Mouse (Mus musculus): ENCODE data around the gene Mymk. TPM values are rescaled to one million over a fixed set of nuclear protein-coding genes. Genes with fewer than 3 reads are reported as not detected.

Gene Mymk
- polyA plus RNA-seq, 1 experiment from 2014 or later = 11.5 TPM

- peaks cover 3% of the 10 kb centered on the region; the same call in 1 of the 2 replicates for H3K4me1 ChIP-seq (ENCODE audit: control insufficient read depth, insufficient read depth, low read length)
- 87% methylated on average over 3 of the region's 3 CpGs for WGBS
- no peaks in the 10 kb centered on the region for H3K9me3 ChIP-seq (ENCODE audit: control insufficient read depth, low read length)
- DNase-seq (ENCODE audit: low spot score) = no peak
- no peak overlapping the region for H3K4me2 ChIP-seq (ENCODE audit: low read depth)
- H3K36me3 ChIP-seq (ENCODE audit: control insufficient read depth, insufficient read depth, low read length) = no peaks in the 10 kb centered on the region
- no peaks in the 10 kb centered on the region for H3K27me3 ChIP-seq (ENCODE audit: control insufficient read depth, insufficient read depth, low read length)
- ATAC-seq (ENCODE audit: insufficient read depth, low FRiP score, low TSS enrichment) = no peak
- no peak overlapping the region for H3K27ac ChIP-seq (ENCODE audit: low read depth, low read length)
- H3K4me3 ChIP-seq (ENCODE audit: low read depth, low read length) = no peak overlapping the region
- H3K9ac ChIP-seq (ENCODE audit: low read length) = no peak overlapping the region
Observed at GRCm38 (mm10) chr2:27026332-27026731, 45.6 kb downstream of the Mymk start.

- Histone ChIP-seq H3K27me3 (ENCODE audit: control insufficient read depth, insufficient read depth, low read length) (no peaks in the 10 kb centered on the region), H3K9ac (ENCODE audit: low read length) (no peak overlapping the region), H3K4me2 (ENCODE audit: low read depth) (no peak overlapping the region), H3K9me3 (ENCODE audit: control insufficient read depth, low read length) (no peaks in the 10 kb centered on the region), H3K4me3 (ENCODE audit: low read depth, low read length) (no peak overlapping the region), H3K4me1 (ENCODE audit: control insufficient read depth, insufficient read depth, low read length) (peaks cover 3% of the 10 kb centered on the region; the same call in 1 of the 2 replicates), H3K36me3 (ENCODE audit: control insufficient read depth, insufficient read depth, low read length) (no peaks in the 10 kb centered on the region), H3K27ac (ENCODE audit: low read depth, low read length) (no peak overlapping the region)
- ATAC-seq (ENCODE audit: insufficient read depth, low FRiP score, low TSS enrichment) = no peak
- 80% methylated on average over 3 of the region's 3 CpGs for WGBS
- no peak for DNase-seq (ENCODE audit: low spot score)
Observed at GRCm38 (mm10) chr2:27025545-27025944, 46.4 kb downstream of the Mymk start.

GRCm38 (mm10) chr2:27024136-27024535 lies 47.8 kb downstream of the Mymk start:
- Histone ChIP-seq H3K9me3 (ENCODE audit: control insufficient read depth, low read length) (no peaks in the 10 kb centered on the region), H3K4me1 (ENCODE audit: control insufficient read depth, insufficient read depth, low read length) (peaks cover 3% of the 10 kb centered on the region; the same call in 1 of the 2 replicates), H3K27me3 (ENCODE audit: control insufficient read depth, insufficient read depth, low read length) (no peaks in the 10 kb centered on the region), H3K4me2 (ENCODE audit: low read depth) (no peak overlapping the region), H3K9ac (ENCODE audit: low read length) (no peak overlapping the region), H3K36me3 (ENCODE audit: control insufficient read depth, insufficient read depth, low read length) (no peaks in the 10 kb centered on the region), H3K27ac (ENCODE audit: low read depth, low read length) (no peak overlapping the region), H3K4me3 (ENCODE audit: low read depth, low read length) (no peak overlapping the region)
- 88% methylated on average over 14 of the region's 14 CpGs for WGBS
- DNase-seq (ENCODE audit: low spot score) = no peak
- no peak for ATAC-seq (ENCODE audit: insufficient read depth, low FRiP score, low TSS enrichment)

DNA sequence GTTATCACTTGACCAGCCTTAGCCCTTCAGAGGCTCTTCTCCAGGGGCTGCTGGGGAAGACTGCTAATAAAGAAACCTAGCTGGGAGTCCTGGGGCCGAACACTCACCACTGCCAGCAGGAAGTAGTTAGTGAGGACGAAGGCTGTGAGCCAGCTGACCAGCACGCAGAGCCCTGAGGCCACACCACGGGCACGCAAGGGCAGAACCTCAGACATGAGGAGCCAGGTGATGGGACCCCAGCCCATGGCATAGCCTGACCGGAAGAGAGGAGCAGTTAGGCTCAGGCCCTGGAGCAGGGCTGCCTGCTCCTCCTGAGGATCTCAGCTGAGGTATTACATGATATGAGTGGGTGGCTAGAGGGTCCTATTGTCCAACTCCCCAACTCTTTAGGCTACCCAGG lies 49.4 kb downstream of the Mymk start:
- no peaks in the 10 kb centered on the region for H3K4me1 ChIP-seq (ENCODE audit: control insufficient read depth, insufficient read depth, low read length)
- H3K4me3 ChIP-seq (ENCODE audit: low read depth, low read length) = no peak overlapping the region
- no peak for DNase-seq (ENCODE audit: low spot score)
- H3K36me3 ChIP-seq (ENCODE audit: control insufficient read depth, insufficient read depth, low read length) = peaks cover 5% of the 10 kb centered on the region; the same call in 1 of the 2 replicates
- no peak overlapping the region for H3K4me2 ChIP-seq (ENCODE audit: low read depth)
- no peaks in the 10 kb centered on the region for H3K27me3 ChIP-seq (ENCODE audit: control insufficient read depth, insufficient read depth, low read length)
- WGBS = 77% methylated on average over 6 of the region's 6 CpGs
- H3K9ac ChIP-seq (ENCODE audit: low read length) = no peak overlapping the region
- no peak overlapping the region for H3K27ac ChIP-seq (ENCODE audit: low read depth, low read length)
- no peak for ATAC-seq (ENCODE audit: insufficient read depth, low FRiP score, low TSS enrichment)
- H3K9me3 ChIP-seq (ENCODE audit: control insufficient read depth, low read length) = no peaks in the 10 kb centered on the region

DNA sequence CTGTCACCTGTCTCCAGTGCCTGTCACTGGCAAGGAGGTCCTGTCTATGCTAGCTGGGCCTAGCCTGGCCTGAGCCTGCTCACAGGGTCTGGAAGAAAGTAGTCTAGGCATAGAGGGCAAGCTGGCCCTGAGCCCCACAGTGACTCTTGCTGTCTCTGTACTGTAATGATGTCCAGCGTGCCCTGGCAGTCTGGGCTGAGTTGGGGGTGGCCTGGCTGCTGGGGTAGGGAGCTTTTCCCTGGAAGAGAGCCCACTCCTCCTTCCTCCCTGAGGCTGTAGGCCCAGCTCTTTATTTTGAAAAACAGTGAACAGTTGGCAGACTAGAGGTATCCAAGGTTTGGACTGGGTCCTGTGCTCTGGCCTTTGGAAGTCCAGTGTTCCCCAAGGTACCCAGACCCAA lies 50.9 kb downstream of the Mymk start:
- H3K27ac ChIP-seq (ENCODE audit: low read depth, low read length) = no peak overlapping the region
- DNase-seq (ENCODE audit: low spot score) = no peak
- H3K4me1 ChIP-seq (ENCODE audit: control insufficient read depth, insufficient read depth, low read length) = no peaks in the 10 kb centered on the region
- no peak overlapping the region for H3K4me3 ChIP-seq (ENCODE audit: low read depth, low read length)
- ATAC-seq (ENCODE audit: insufficient read depth, low FRiP score, low TSS enrichment) = no peak
- no peak overlapping the region for H3K4me2 ChIP-seq (ENCODE audit: low read depth)
- no peaks in the 10 kb centered on the region for H3K9me3 ChIP-seq (ENCODE audit: control insufficient read depth, low read length)
- no peaks in the 10 kb centered on the region for H3K27me3 ChIP-seq (ENCODE audit: control insufficient read depth, insufficient read depth, low read length)
- 94% methylated on average over 1 of the region's 1 CpGs for WGBS
- H3K36me3 ChIP-seq (ENCODE audit: control insufficient read depth, insufficient read depth, low read length) = peaks cover 7% of the 10 kb centered on the region
- no peak overlapping the region for H3K9ac ChIP-seq (ENCODE audit: low read length)

DNA sequence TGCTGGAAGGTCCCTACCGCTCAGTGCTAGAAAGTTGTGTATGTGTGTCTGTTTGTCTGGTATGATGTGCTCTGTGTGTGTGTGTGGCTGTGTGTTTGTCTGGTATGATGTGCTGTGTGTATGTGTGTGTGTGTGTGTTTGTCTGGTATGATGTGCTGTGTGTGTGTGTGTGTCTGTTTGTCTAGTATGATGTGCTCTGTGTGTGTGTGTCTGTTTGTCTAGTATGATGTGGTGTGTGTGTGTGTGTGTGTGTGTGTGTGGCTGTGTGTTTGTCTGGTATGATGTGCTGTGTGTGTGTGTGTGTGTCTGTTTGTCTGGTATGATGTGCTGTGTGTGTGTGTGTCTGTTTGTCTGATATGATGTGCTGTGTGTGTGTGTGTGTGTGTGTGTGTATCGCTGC lies 52.4 kb downstream of the Mymk start:
- Histone ChIP-seq H3K4me2 (ENCODE audit: low read depth) (no peak overlapping the region), H3K27me3 (ENCODE audit: control insufficient read depth, insufficient read depth, low read length) (no peaks in the 10 kb centered on the region), H3K9ac (ENCODE audit: low read length) (no peak overlapping the region), H3K4me1 (ENCODE audit: control insufficient read depth, insufficient read depth, low read length) (no peaks in the 10 kb centered on the region), H3K4me3 (ENCODE audit: low read depth, low read length) (no peak overlapping the region), H3K36me3 (ENCODE audit: control insufficient read depth, insufficient read depth, low read length) (peaks cover 19% of the 10 kb centered on the region), H3K9me3 (ENCODE audit: control insufficient read depth, low read length) (no peaks in the 10 kb centered on the region), H3K27ac (ENCODE audit: low read depth, low read length) (no peak overlapping the region)
- WGBS = 97% methylated on average over 2 of the region's 2 CpGs
- DNase-seq (ENCODE audit: low spot score) = no peak
- no peak for ATAC-seq (ENCODE audit: insufficient read depth, low FRiP score, low TSS enrichment)

DNA sequence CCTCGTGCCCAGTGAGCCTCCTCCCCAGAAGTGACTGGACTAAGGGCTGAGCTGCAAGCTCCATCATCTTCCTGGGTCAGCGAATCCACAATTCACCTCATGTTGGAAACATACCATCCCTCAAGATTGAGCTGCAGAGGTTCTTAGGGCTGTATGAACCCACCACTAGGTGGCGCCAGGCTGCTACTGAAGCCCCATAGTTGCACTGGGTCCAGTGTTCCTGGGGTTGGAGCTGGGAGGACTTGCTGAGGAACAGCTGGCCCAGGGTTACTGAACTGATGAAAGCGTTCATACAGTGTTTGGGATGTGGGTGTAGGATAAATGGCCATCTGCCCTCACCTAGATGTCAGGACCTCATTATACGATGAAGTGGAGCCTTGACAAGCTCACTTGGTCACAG lies 54.2 kb downstream of the Mymk start:
- 59% methylated on average over 5 of the region's 5 CpGs for WGBS

More for the DNA sequence above, 54.2 kb downstream of the Mymk start:
- H3K27me3 ChIP-seq (ENCODE audit: control insufficient read depth, insufficient read depth, low read length) = no peaks in the 10 kb centered on the region
- H3K27ac ChIP-seq (ENCODE audit: low read depth, low read length) = no peak overlapping the region
- H3K4me1 ChIP-seq (ENCODE audit: control insufficient read depth, insufficient read depth, low read length) = no peaks in the 10 kb centered on the region
- no peaks in the 10 kb centered on the region for H3K9me3 ChIP-seq (ENCODE audit: control insufficient read depth, low read length)
- no peak overlapping the region for H3K9ac ChIP-seq (ENCODE audit: low read length)
- peaks cover 21% of the 10 kb centered on the region for H3K36me3 ChIP-seq (ENCODE audit: control insufficient read depth, insufficient read depth, low read length)
- no peak overlapping the region for H3K4me3 ChIP-seq (ENCODE audit: low read depth, low read length)
- ATAC-seq (ENCODE audit: insufficient read depth, low FRiP score, low TSS enrichment) (peak; percentile 31; the same call in 1 of the 2 replicates), DNase-seq (ENCODE audit: low spot score) (peak; percentile 77)
- H3K4me2 ChIP-seq (ENCODE audit: low read depth) = no peak overlapping the region

Other genes with a start within 250 kb of the Mymk start
- not detected in 2 replicates for gene Abo, start 207.2 kb downstream of the Mymk start, polyA plus RNA-seq (2014; fragmentation: Nextera tagmentation; extraction: Ambion mirVana)
- 13.3 and 15.6 TPM in 2 replicates for gene Surf6, start 169.3 kb downstream of the Mymk start, polyA plus RNA-seq (2014; fragmentation: Nextera tagmentation; extraction: Ambion mirVana)
- 87.2 and 96.8 TPM in 2 replicates for gene Med22, start 161.5 kb downstream of the Mymk start, polyA plus RNA-seq (2014; fragmentation: Nextera tagmentation; extraction: Ambion mirVana)
- 641 and 663 TPM in 2 replicates for gene Rpl7a, start 161.4 kb downstream of the Mymk start, polyA plus RNA-seq (2014; fragmentation: Nextera tagmentation; extraction: Ambion mirVana)
- gene Surf2, start 155.8 kb downstream of the Mymk start, polyA plus RNA-seq (2014; fragmentation: Nextera tagmentation; extraction: Ambion mirVana) = 46.2 and 50.3 TPM in 2 replicates
- gene Surf1, start 155.6 kb downstream of the Mymk start, polyA plus RNA-seq (2014; fragmentation: Nextera tagmentation; extraction: Ambion mirVana) = 45.9 and 48.7 TPM in 2 replicates
- 171 and 172 TPM in 2 replicates for gene Surf4, start 138.3 kb downstream of the Mymk start, polyA plus RNA-seq (2014; fragmentation: Nextera tagmentation; extraction: Ambion mirVana)
- gene Stkld1, start 138.1 kb downstream of the Mymk start, polyA plus RNA-seq (2014; fragmentation: Nextera tagmentation; extraction: Ambion mirVana) = 0.17 TPM in 1 of 2 replicates, not detected in the other
- 47.2 and 51.1 TPM in 2 replicates for gene Rexo4, start 107.8 kb downstream of the Mymk start, polyA plus RNA-seq (2014; fragmentation: Nextera tagmentation; extraction: Ambion mirVana)
- not detected in 2 replicates for gene Adamts13, start 98.8 kb downstream of the Mymk start, polyA plus RNA-seq (2014; fragmentation: Nextera tagmentation; extraction: Ambion mirVana)
- gene Cacfd1, start 62.3 kb downstream of the Mymk start, polyA plus RNA-seq (2014; fragmentation: Nextera tagmentation; extraction: Ambion mirVana) = 98.7 and 121 TPM in 2 replicates
- 2.9 and 4.1 TPM in 2 replicates for gene Slc2a6, start 44.2 kb downstream of the Mymk start, polyA plus RNA-seq (2014; fragmentation: Nextera tagmentation; extraction: Ambion mirVana)
- 6.5 and 7.2 TPM in 2 replicates for gene Adamtsl2, start 7.2 kb upstream of the Mymk start, polyA plus RNA-seq (2014; fragmentation: Nextera tagmentation; extraction: Ambion mirVana)
- 0.37 and 0.54 TPM in 2 replicates for gene Fam163b, start 70.3 kb upstream of the Mymk start, polyA plus RNA-seq (2014; fragmentation: Nextera tagmentation; extraction: Ambion mirVana)
- gene Dbh, start 93.1 kb upstream of the Mymk start, polyA plus RNA-seq (2014; fragmentation: Nextera tagmentation; extraction: Ambion mirVana) = 1.6 and 1.9 TPM in 2 replicates
- gene Sardh, start 176.2 kb upstream of the Mymk start, polyA plus RNA-seq (2014; fragmentation: Nextera tagmentation; extraction: Ambion mirVana) = 5.5 and 6.4 TPM in 2 replicates

Data from neural tube, embryonic 11.5 days (tissue).